Mouse (Mus musculus) midbrain, embryonic 16.5 days (tissue): ENCODE results near the gene Rapgef2. TPM values are rescaled to one million over a fixed set of nuclear protein-coding genes. Genes with fewer than 3 reads are reported as not detected.

ENCODE experiments used
- ATAC-seq: fragments of 200-750 bp; cut with Nextera tagmentation; 2 replicates; pipeline ENCODE4 v1.8.0; 2017; ENCODE audit warnings: moderate TSS enrichment
- H3K27ac ChIP-seq: fragments of 300-500 bp; sonication (generic); 2 replicates; pipeline ENCODE4 v1.5.1; 2014; ENCODE audit warnings: mild to moderate bottlenecking, low read length, mixed read lengths
- H3K27me3 ChIP-seq: fragments of 300-500 bp; sonication (generic); 2 replicates; pipeline ENCODE4 v1.6.1; 2014; ENCODE audit warnings: low read depth, low read length, mixed read lengths; ENCODE audit not compliant: control insufficient read depth, insufficient read depth
- H3K36me3 ChIP-seq: fragments of 300-500 bp; sonication (generic); 2 replicates; pipeline ENCODE4 v1.6.1; 2014; ENCODE audit warnings: mild to moderate bottlenecking, low read length, moderate library complexity, mixed read lengths; ENCODE audit not compliant: control insufficient read depth, insufficient read depth
- H3K4me1 ChIP-seq: fragments of 300-500 bp; sonication (generic); 2 replicates; pipeline ENCODE4 v1.6.1; 2014; ENCODE audit warnings: mild to moderate bottlenecking, low read length, mixed read lengths; ENCODE audit not compliant: control insufficient read depth, insufficient read depth
- H3K4me2 ChIP-seq: fragments of 300-500 bp; sonication (generic); 2 replicates; pipeline ENCODE4 v1.6.1; 2014; ENCODE audit warnings: mild to moderate bottlenecking, low read length, mixed read lengths
- H3K4me3 ChIP-seq: fragments of 300-500 bp; sonication (generic); 2 replicates; pipeline ENCODE4 v1.5.1; 2014; ENCODE audit warnings: low read depth, mild to moderate bottlenecking, low read length, moderate library complexity, mixed read lengths
- H3K9ac ChIP-seq: fragments of 300-500 bp; sonication (generic); 2 replicates; pipeline ENCODE4 v1.6.1; 2014; ENCODE audit warnings: low read depth, low read length, mixed read lengths
- H3K9me3 ChIP-seq: fragments of 300-500 bp; sonication (generic); replicated peaks from 2 replicates; pipeline ENCODE4 v1.6.1; 2014; ENCODE audit warnings: mild to moderate bottlenecking, low read length, mixed read lengths; ENCODE audit not compliant: control insufficient read depth, poor library complexity, severe bottlenecking
- WGBS: fragments of 180-500 bp; shearing (Covaris S2); extraction: QIAGEN DNeasy Blood & Tissue Kit; methylation state at CpG from one replicate; pipeline ENCODE4 v1.1.7; 2014; 5-methylcytosine and 5-hydroxymethylcytosine counted together
- polyA plus RNA-seq: library from polyadenylated mRNA; unstranded; fragments of >200 nt; fragmentation: Nextera tagmentation; extraction: Ambion mirVana; gene quantifications from 2 replicates; pipeline ENCODE4 v1.2.1, GENCODE M21; 2015

Rapgef2 gene
- polyA plus RNA-seq, 1 experiment from 2014 or later = 15.6 TPM

GRCm38 (mm10) chr3:79287108-79287576 is 825 bp upstream of the Rapgef2 start:
- peak overlapping the region; percentile 75 for H3K4me2 ChIP-seq
- peaks cover 40% of the 10 kb centered on the region for H3K4me1 ChIP-seq
- peak overlapping the region; percentile 93 for H3K27ac ChIP-seq
- 0% methylated on average over 28 of the region's 60 CpGs for WGBS
- peak; percentile 99 for ATAC-seq
- H3K4me3 ChIP-seq = peak overlapping the region; percentile 94
- H3K9ac ChIP-seq = peak overlapping the region; percentile 88
- H3K36me3 ChIP-seq = no peaks in the 10 kb centered on the region
- H3K27me3 ChIP-seq = no peaks in the 10 kb centered on the region; the same call in 1 of the 2 replicates
- no peaks in the 10 kb centered on the region for H3K9me3 ChIP-seq

DNA sequence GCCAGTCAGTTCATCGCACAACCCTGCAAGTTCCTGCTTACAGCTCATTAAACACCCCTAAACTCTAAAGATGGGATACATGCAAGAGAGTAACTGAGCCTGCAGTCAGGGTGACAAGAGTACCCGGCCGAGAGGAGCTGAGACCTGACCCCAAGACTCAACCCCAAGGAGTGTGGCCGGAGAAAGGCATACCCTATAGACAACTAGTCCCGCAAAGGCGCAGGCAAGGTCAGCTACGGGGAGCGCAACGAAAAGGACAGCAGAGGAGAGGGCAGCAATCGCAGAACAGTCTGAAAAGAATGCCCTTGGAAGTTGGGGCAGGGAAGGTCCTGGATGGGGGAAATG is 314 bp downstream of the Rapgef2 start:
- Histone ChIP-seq H3K4me3 (peak overlapping the region; percentile 94), H3K36me3 (no peaks in the 10 kb centered on the region), H3K27ac (peak overlapping the region; percentile 93), H3K9ac (peak overlapping the region; percentile 88), H3K4me1 (peaks cover 40% of the 10 kb centered on the region), H3K4me2 (peak overlapping the region; percentile 75), H3K9me3 (no peaks in the 10 kb centered on the region), H3K27me3 (no peaks in the 10 kb centered on the region; the same call in 1 of the 2 replicates)
- 0% methylated on average over 10 of the region's 10 CpGs for WGBS
- ATAC-seq = no peak

GRCm38 (mm10) chr3:79285097-79285675 is 1.1 kb downstream of the Rapgef2 start:
- Histone ChIP-seq H3K36me3 (no peaks in the 10 kb centered on the region), H3K4me2 (peak overlapping the region; percentile 75), H3K9me3 (no peaks in the 10 kb centered on the region), H3K4me1 (peaks cover 40% of the 10 kb centered on the region), H3K9ac (peak overlapping the region; percentile 24; the same call in 1 of the 2 replicates), H3K4me3 (peak overlapping the region; percentile 94), H3K27me3 (no peaks in the 10 kb centered on the region; the same call in 1 of the 2 replicates), H3K27ac (no peak overlapping the region)
- 38% methylated on average over 13 of the region's 13 CpGs for WGBS
- ATAC-seq = no peak

DNA sequence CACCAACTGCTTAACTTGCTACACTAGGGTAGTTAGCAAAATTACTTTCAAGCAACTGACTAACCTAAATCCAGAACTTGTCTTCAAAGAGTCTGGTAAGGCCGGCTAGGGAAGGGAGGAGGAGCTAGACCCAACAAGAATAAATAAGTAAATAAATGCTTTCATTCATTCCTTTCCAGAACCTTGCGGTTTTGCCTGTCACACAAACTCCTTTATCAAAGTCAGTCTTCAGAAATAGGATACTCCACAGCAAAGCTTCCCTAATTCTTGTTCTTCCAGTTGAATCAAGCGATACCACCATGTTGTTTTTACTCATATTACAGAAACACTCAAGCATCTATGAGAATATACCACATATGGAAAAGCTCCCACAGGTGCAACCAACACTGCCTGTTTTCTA is 2.3 kb downstream of the Rapgef2 start:
- Histone ChIP-seq H3K36me3 (no peaks in the 10 kb centered on the region), H3K9me3 (no peaks in the 10 kb centered on the region), H3K4me1 (peaks cover 40% of the 10 kb centered on the region), H3K9ac (no peak overlapping the region), H3K4me2 (peak overlapping the region; percentile 75; the same call in 1 of the 2 replicates), H3K27me3 (no peaks in the 10 kb centered on the region; the same call in 1 of the 2 replicates), H3K4me3 (no peak overlapping the region), H3K27ac (no peak overlapping the region)
- no peak for ATAC-seq
- 73% methylated on average over 3 of the region's 3 CpGs for WGBS

DNA sequence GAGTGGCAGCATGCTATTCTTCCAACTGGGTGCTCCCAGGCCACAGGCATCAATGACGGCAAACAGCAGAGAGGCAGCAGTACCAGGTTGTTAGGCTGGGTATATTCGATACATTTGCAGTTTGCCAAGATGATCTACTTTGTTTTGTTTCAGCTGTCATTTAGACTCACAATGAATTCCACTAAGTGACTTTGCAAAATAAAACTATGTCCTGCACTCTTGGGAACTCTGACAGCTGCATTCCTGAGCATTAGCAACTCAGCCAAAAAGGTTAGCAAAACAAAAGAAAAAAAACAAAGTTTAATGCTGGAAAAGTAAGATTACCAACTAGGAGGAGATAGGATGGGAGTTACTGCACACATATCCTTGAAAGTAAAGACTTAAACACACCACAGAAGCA is 3.3 kb downstream of the Rapgef2 start:
- no peaks in the 10 kb centered on the region for H3K36me3 ChIP-seq
- H3K4me1 ChIP-seq = peaks cover 35% of the 10 kb centered on the region
- H3K9me3 ChIP-seq = no peaks in the 10 kb centered on the region
- no peaks in the 10 kb centered on the region for H3K27me3 ChIP-seq
- H3K4me3 ChIP-seq = no peak overlapping the region
- ATAC-seq = no peak
- H3K9ac ChIP-seq = no peak overlapping the region
- no peak overlapping the region for H3K4me2 ChIP-seq
- 35% methylated on average over 2 of the region's 2 CpGs for WGBS
- no peak overlapping the region for H3K27ac ChIP-seq

DNA sequence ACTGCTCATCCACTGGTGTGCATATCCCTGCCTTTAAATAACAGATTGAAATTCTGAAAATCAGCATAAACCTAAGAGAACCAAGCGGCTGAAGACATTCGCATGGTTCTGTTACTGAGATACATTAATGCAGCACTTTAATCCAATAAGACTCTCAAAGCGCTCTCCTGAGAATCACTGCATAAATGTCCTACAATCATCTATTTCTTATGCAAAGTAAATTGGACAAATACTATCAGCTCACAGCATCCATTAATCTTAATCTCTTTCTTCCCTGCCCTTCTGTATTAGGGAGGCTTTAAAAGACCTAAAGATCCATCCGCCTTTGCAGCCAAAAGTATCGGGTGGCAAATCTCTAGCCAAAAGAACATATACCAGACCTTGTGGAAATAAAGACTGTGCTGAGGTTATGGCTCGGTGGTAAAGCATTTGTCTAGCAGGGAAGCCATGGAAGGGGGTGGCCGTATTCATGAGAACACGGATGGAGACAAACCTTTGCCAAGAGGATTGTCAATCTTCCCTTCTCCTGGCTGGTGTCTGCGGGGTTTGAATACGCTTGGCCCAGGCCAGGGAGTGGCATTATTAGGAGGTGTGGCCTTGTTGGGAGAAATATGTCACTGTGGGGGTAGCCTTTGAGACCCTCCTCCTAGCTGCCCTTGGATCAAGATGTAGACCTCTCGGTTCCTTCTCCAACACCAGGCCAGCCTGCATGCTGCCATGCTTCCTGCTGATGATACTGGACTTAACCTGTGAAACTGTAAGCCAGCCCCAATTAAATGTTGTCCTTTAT is 10.3 kb downstream of the Rapgef2 start:
- Histone ChIP-seq H3K9me3 (no peaks in the 10 kb centered on the region), H3K27ac (no peak overlapping the region), H3K9ac (no peak overlapping the region), H3K36me3 (no peaks in the 10 kb centered on the region), H3K4me3 (no peak overlapping the region), H3K4me1 (peaks cover 17% of the 10 kb centered on the region), H3K4me2 (no peak overlapping the region), H3K27me3 (no peaks in the 10 kb centered on the region)
- ATAC-seq = no peak
- 33% methylated on average over 11 of the region's 11 CpGs for WGBS

DNA sequence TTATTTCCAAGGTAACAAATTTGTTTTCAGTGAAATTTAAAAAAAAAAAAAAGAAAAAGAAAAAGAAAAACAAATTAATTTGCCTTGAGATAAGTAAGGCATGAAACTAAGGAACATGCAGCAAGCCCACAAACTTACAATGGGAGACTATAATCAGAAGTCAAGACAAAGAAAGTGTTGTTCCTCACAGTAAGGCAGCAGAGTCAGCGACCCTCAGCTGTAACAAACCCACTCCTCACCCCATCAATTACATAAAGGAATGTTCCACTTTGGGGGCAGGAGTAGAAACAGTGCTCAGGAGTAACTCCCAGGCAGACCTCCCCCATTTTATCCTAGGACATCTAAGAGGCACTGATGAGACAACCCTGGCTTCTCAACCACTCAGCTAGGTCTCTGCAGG is 13.0 kb downstream of the Rapgef2 start:
- ATAC-seq = no peak
- peaks cover 20% of the 10 kb centered on the region for H3K4me1 ChIP-seq
- 37% methylated on average over 1 of the region's 1 CpGs for WGBS

GRCm38 (mm10) chr3:79272939-79273338 is 13.4 kb downstream of the Rapgef2 start:
- H3K4me3 ChIP-seq = no peak overlapping the region
- H3K36me3 ChIP-seq = no peaks in the 10 kb centered on the region
- no peaks in the 10 kb centered on the region for H3K27me3 ChIP-seq
- 82% methylated on average over 4 of the region's 4 CpGs for WGBS
- ATAC-seq = no peak
- no peak overlapping the region for H3K4me2 ChIP-seq
- H3K27ac ChIP-seq = no peak overlapping the region
- no peak overlapping the region for H3K9ac ChIP-seq
- H3K4me1 ChIP-seq = peaks cover 20% of the 10 kb centered on the region
- H3K9me3 ChIP-seq = no peaks in the 10 kb centered on the region

More for the DNA sequence above, 13.0 kb downstream of the Rapgef2 start:
- H3K9ac ChIP-seq = no peak overlapping the region
- H3K27ac ChIP-seq = no peak overlapping the region
- no peak overlapping the region for H3K4me3 ChIP-seq
- H3K4me2 ChIP-seq = no peak overlapping the region
- H3K9me3 ChIP-seq = no peaks in the 10 kb centered on the region
- H3K27me3 ChIP-seq = no peaks in the 10 kb centered on the region
- no peaks in the 10 kb centered on the region for H3K36me3 ChIP-seq

DNA sequence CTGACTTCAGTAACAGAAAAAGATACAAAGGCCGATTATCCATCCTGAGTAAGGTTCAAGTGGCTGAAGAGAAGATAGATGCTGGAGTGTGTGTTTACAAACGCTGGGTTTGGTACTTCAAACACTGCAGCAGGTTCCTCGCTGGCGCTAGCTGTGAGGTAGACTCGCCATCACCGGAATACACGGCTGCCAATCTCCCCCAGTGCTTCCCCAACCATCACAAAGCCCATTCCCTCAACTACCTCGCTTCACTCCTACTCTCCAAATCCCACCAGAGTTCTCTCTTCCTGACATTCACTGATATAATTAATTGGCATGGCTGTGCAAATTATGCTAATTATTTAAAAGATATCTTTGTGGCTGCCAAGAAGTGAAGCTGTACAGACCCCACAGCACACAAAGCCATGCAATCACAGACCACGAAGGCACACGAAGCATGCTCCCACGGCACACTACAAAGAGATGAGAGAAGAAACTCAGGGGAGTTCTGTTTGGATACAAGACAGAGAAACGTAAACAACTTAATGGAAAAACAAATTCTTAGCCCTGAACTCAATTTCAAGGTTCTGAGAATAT is 15.2 kb downstream of the Rapgef2 start:
- peak overlapping the region; percentile 8; the same call in 1 of the 2 replicates for H3K4me2 ChIP-seq
- peaks cover 16% of the 10 kb centered on the region for H3K4me1 ChIP-seq
- H3K4me3 ChIP-seq = no peak overlapping the region
- no peaks in the 10 kb centered on the region for H3K9me3 ChIP-seq
- WGBS = 39% methylated on average over 12 of the region's 12 CpGs
- H3K9ac ChIP-seq = no peak overlapping the region
- H3K27ac ChIP-seq = no peak overlapping the region; the same call in 1 of the 2 replicates
- 0 out of 2 replicates have a peak, but pooled peaks have one; percentile 33 for ATAC-seq
- no peaks in the 10 kb centered on the region for H3K36me3 ChIP-seq
- H3K27me3 ChIP-seq = no peaks in the 10 kb centered on the region
